Mouse (Mus musculus): ENCODE results near the gene Vhl.
"Not testable (repeated sequence)": the region's sequence is repeated elsewhere in the genome, so short reads cannot be mapped to it uniquely, and the experiment has no call there.

DNA sequence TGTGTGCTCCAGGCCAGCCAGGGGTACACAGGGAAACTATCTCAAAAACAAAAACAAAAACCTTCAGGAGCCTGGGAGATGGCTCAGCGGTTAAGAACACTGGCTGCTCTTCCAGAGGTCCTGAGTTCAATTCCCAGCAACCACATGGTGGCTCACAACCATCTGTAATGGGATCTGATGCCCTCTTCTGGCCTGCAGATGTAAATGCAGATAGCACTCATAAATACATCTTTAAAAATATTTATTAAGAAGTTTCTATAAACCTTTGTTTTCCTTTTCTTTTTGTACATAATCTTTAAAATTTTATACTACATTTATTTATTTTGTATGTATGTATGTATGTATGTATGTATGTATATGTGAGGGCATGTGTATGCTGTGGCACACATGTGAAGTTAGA is 48.3 kb downstream of the Vhl start:
- not testable (repeated sequence) for TF ChIP-seq POLR2A (IDR thresholded peaks at IDR 0.05; ENCODE audit: borderline replicate concordance, insufficient read depth, low read length); CTCF (IDR thresholded peaks at IDR 0.05; ENCODE audit: borderline replicate concordance, insufficient read depth, low read depth, low read length)

All from cerebellum, adult 2 months (tissue).